Mouse (Mus musculus) heart, adult 2 months (tissue): ENCODE results near the gene Abhd6. TPM values are rescaled to one million over a fixed set of nuclear protein-coding genes. Genes with fewer than 3 reads are reported as not detected.

Experiments
- DNase-seq, 2 experiments: peaks; one replicate each; pipeline ENCODE4 v3.0.0; 2021
- H3K27ac ChIP-seq: fragments of 200-600 bp; 2 replicates; pipeline ENCODE4 v1.8.1; 2022
- H3K27me3 ChIP-seq: fragments of 200-500 bp; 2 replicates; pipeline ENCODE4 v1.6.1; 2012; ENCODE audit warnings: mild to moderate bottlenecking, low read length, inconsistent platforms, mixed read lengths; ENCODE audit not compliant: control insufficient read depth, insufficient read depth
- H3K36me3 ChIP-seq: fragments of 200-500 bp; 2 replicates; pipeline ENCODE4 v1.6.1; 2012; ENCODE audit warnings: low read length, inconsistent platforms; ENCODE audit not compliant: control insufficient read depth, insufficient read depth
- H3K4me1 ChIP-seq: fragments of 200-500 bp; 2 replicates; pipeline ENCODE4 v1.6.1; 2011; ENCODE audit warnings: low read length; ENCODE audit not compliant: control insufficient read depth, insufficient read depth
- H3K4me3 ChIP-seq: fragments of 200-600 bp; 2 replicates; pipeline ENCODE4 v1.8.1; 2022
- H3K79me2 ChIP-seq: fragments of 200-500 bp; replicated peaks from 2 replicates; pipeline ENCODE4 v1.6.1; 2012; ENCODE audit warnings: mild to moderate bottlenecking, inconsistent platforms, low read length, moderate library complexity, mixed read lengths; ENCODE audit not compliant: control insufficient read depth, insufficient read depth
- H3K9ac ChIP-seq: fragments of 200-500 bp; 2 replicates; pipeline ENCODE4 v1.6.1; 2012; ENCODE audit warnings: low read depth, mild to moderate bottlenecking, control low read depth, inconsistent platforms, low read length, mixed read lengths
- CTCF ChIP-seq: fragments of 200-600 bp; IDR thresholded peaks from 2 replicates; pipeline ENCODE4 v1.8.1; 2022; ENCODE audit warnings: antibody characterized with exemption, mild to moderate bottlenecking, moderate library complexity
- EP300 ChIP-seq: fragments of 200-500 bp; IDR thresholded peaks from 2 replicates; pipeline ENCODE4 v1.6.1; 2011; ENCODE audit warnings: low read depth, low read length, control low read depth; ENCODE audit not compliant: insufficient read depth
- POLR2A ChIP-seq: fragments of 200-500 bp; IDR thresholded peaks from 2 replicates; pipeline ENCODE4 v1.6.1; 2011; ENCODE audit warnings: mild to moderate bottlenecking, low read depth, low read length, control low read depth; ENCODE audit not compliant: insufficient read depth
- WGBS: fragments of 180-500 bp; shearing (Covaris S2); methylation state at CpG from one replicate; pipeline ENCODE4 v1.1.7; 2018; 5-methylcytosine and 5-hydroxymethylcytosine counted together
- intact Hi-C: fragments of 180-260 bp; cut with DNase I; formaldehyde crosslinking; loops from one replicate; pipeline ENCODE4 v1.15.1; 2025
- polyA plus RNA-seq: library from polyadenylated mRNA; depleted of rRNA; stranded (reverse); fragments of >200 nt; gene quantifications from 2 replicates; pipeline ENCODE4 v1.2.3, GENCODE M21; 2012
- total RNA-seq, 2 experiments: library from RNA; stranded (reverse); gene quantifications; 2 replicates each; pipeline ENCODE4 v1.2.3; 2021

The Abhd6 gene
- total and polyA plus RNA-seq, 3 experiments: 8.9 to 13.7 (median 12.4) TPM

- Histone ChIP-seq H3K27ac (no peak overlapping the region), H3K36me3 (no peaks in the 10 kb centered on the region), H3K9ac (no peak overlapping the region), H3K79me2 (no peaks in the 10 kb centered on the region), H3K27me3 (no peaks in the 10 kb centered on the region), H3K4me1 (peaks cover 3% of the 10 kb centered on the region; the same call in 1 of the 2 replicates), H3K4me3 (no peak overlapping the region)
- TF ChIP-seq EP300 (no peak), POLR2A (no peak), CTCF (no peak)
- 64% methylated on average over 5 of the region's 5 CpGs for WGBS
- intact Hi-C loops: no loop called here
- no peak for DNase-seq
These were observed 11.5 kb upstream of the Abhd6 start for GRCm38 (mm10) chr14:7991108-7991776.

GRCm38 (mm10) chr14:7992158-7992557 lies 10.5 kb upstream of the Abhd6 start:
- 63% methylated on average over 6 of the region's 6 CpGs for WGBS
- peaks cover 3% of the 10 kb centered on the region; the same call in 1 of the 2 replicates for H3K4me1 ChIP-seq
- no peak overlapping the region for H3K9ac ChIP-seq
- TF ChIP-seq CTCF (no peak), EP300 (no peak), POLR2A (no peak)
- no peaks in the 10 kb centered on the region for H3K27me3 ChIP-seq
- H3K36me3 ChIP-seq: no peaks in the 10 kb centered on the region
- intact Hi-C loops: no loop called here
- DNase-seq: no peak
- H3K4me3 ChIP-seq: no peak overlapping the region
- no peaks in the 10 kb centered on the region for H3K79me2 ChIP-seq
- no peak overlapping the region for H3K27ac ChIP-seq

DNA sequence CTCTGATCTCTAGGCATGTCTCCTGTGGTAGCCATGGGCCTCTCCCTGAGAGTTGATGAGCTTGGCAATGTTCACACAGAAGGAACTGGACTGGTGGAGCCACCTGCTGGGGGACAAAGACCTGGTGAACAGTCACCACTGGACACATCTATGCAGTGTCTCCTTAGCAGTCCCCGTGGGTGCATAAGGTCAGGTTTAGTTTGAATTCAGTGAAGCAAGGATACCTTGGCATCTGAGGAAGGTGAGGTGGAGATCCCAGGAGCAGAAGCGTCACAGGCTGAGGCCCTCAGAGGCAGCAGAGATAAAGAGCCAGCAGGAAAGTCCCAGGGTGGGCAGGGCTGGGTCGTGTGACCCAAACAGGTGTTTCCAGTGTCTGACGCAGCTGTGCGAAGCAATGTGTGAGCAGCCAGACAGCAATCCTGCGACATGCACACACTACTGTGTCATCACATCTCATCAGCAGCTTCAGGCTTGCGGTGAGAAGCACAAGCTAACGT lies 8.4 kb upstream of the Abhd6 start, which contains the start of gene Dnase1l3:
Gene Dnase1l3, minus strand, starts transcription at position 303 of the 497 bp plus-strand sequence.
- H3K9ac ChIP-seq: no peak within 1 kb of the TSS
- no peaks in the 10 kb centered on the region for H3K79me2 ChIP-seq
- TF ChIP-seq EP300: no peak
- no peak for TF ChIP-seq POLR2A
- TF ChIP-seq CTCF: peak; percentile 67
- intact Hi-C loops: loop anchor here (1.0 kb wide), 1 partner anchor 177 kb away; the partner anchor contains the start of gene Flnb
- H3K36me3 ChIP-seq: no peaks in the 10 kb centered on the region
- no peak within 1 kb of the TSS for H3K27ac ChIP-seq
- WGBS: 50% methylated on average over 8 of the region's 8 CpGs
- no peaks in the 10 kb centered on the region for H3K27me3 ChIP-seq
- peak; percentile 53 to 55 for DNase-seq
- H3K4me1 ChIP-seq: peaks cover 3% of the 10 kb centered on the region; the same call in 1 of the 2 replicates
- H3K4me3 ChIP-seq: no peak within 1 kb of the TSS

DNA sequence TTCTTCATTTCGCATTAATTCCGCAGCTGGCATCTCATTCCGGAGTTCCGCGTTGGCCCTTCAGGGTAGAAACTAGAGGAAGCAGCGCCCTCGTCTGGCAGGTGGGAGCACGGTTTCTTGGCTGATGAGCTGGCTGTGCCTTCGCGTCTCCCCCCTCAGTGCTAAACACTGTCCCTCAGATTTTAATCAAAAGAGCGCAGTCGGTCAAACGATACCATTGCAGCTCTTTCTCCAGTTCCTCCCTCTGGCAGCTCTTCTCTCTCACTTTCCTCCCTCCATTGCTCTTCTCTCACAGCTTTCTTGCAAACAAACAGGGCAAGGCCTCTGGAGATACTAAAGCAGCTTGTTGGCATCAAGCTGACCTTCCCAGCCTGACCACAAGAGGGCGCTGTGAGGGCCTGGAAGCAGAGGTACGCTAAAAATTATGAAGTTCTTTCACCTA lies 5.4 kb upstream of the Abhd6 start:
- Histone ChIP-seq H3K9ac (peak overlapping the region; percentile 47), H3K4me3 (no peak overlapping the region), H3K36me3 (no peaks in the 10 kb centered on the region), H3K27ac (no peak overlapping the region), H3K79me2 (no peaks in the 10 kb centered on the region), H3K27me3 (peaks cover 2% of the 10 kb centered on the region; the same call in 1 of the 2 replicates), H3K4me1 (no peaks in the 10 kb centered on the region; the same call in 1 of the 2 replicates)
- WGBS: 1% methylated on average over 15 of the region's 15 CpGs
- intact Hi-C loops: loop anchor here (1.0 kb wide), 2 partner anchors 33 to 47 kb away; no protein-coding TSS in a partner anchor
- peak; percentile 86 for TF ChIP-seq CTCF
- no peak for TF ChIP-seq POLR2A
- 0 out of 2 replicates have a peak, but pooled peaks have one; percentile 39 for TF ChIP-seq EP300
- DNase-seq: peak; percentile 90 to 91

DNA sequence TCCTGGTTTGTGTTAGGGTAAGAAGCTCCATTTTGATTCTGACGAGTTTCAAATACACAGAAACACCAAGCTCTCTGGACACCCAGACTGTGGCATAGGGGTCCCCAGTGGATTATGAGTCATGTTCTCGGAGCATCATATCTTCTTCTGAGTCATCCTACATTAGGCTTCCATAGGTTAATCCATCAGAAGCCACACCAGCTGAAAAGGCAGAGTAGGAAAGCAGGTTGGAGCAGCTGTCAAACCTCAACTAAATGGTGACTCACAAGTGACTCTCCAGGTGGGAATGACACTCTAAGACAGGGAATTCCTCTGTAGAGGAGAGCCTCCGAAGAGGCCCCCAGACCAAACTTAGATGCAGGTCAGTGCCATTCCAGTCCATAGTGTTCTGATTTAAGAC lies 3.7 kb upstream of the Abhd6 start:
- no peak overlapping the region for H3K9ac ChIP-seq
- no peaks in the 10 kb centered on the region for H3K79me2 ChIP-seq
- no peak for TF ChIP-seq POLR2A
- no peaks in the 10 kb centered on the region for H3K36me3 ChIP-seq
- no peaks in the 10 kb centered on the region; the same call in 1 of the 2 replicates for H3K4me1 ChIP-seq
- DNase-seq: no peak
- intact Hi-C loops: no loop called here
- peaks cover 2% of the 10 kb centered on the region; the same call in 1 of the 2 replicates for H3K27me3 ChIP-seq
- H3K27ac ChIP-seq: no peak overlapping the region
- H3K4me3 ChIP-seq: no peak overlapping the region
- 64% methylated on average over 3 of the region's 3 CpGs for WGBS

DNA sequence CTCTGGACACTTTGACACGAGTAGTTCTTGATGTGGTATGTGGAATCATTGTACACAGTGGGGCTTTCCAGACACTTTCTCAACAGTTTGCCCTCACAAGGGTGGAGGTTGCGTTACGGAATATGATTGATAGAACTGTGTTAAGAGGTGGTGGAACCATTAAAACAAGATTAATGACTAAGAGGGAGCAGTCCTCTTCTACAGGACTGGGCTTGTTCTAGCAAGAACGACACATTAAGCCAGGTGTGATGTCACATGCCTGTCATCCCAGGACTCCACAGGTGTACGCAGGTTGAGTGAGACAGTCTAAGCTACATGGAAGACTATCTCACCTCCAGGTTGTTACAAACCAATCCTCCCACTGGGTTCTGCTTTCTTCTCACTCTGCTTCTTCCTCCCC lies 3.3 kb upstream of the Abhd6 start:
- no peaks in the 10 kb centered on the region for H3K79me2 ChIP-seq
- no peak overlapping the region for H3K4me3 ChIP-seq
- peaks cover 1% of the 10 kb centered on the region for H3K4me1 ChIP-seq
- no peaks in the 10 kb centered on the region for H3K36me3 ChIP-seq
- H3K27ac ChIP-seq: no peak overlapping the region
- WGBS: 81% methylated on average over 5 of the region's 5 CpGs
- DNase-seq: no peak
- H3K9ac ChIP-seq: no peak overlapping the region
- H3K27me3 ChIP-seq: peaks cover 2% of the 10 kb centered on the region; the same call in 1 of the 2 replicates
- intact Hi-C loops: no loop called here
- TF ChIP-seq CTCF (no peak), EP300 (no peak), POLR2A (no peak)
